Mouse (Mus musculus) layer of hippocampus, postnatal 14 days (tissue): ENCODE measurements around the gene Mapre1. TPM values are rescaled to one million over a fixed set of nuclear protein-coding genes. Genes with fewer than 3 reads are reported as not detected.
A peak's percentile ranks its signal among the peaks of the same experiment; 100 is the strongest.

Experiments
- DNase-seq, 2 experiments: peaks; one replicate each; pipeline ENCODE4 v3.0.0; 2021 to 2022; ENCODE audit warnings: low spot score in 2 of 2, mixed read lengths in 1 of 2
- total RNA-seq, 2 experiments: library from RNA; stranded (reverse); gene quantifications; 2 replicates each; pipeline ENCODE4 v1.2.3; 2021

Mapre1 gene
- total RNA-seq, 2 experiments from 2014 or later: 137 to 140 TPM

DNA sequence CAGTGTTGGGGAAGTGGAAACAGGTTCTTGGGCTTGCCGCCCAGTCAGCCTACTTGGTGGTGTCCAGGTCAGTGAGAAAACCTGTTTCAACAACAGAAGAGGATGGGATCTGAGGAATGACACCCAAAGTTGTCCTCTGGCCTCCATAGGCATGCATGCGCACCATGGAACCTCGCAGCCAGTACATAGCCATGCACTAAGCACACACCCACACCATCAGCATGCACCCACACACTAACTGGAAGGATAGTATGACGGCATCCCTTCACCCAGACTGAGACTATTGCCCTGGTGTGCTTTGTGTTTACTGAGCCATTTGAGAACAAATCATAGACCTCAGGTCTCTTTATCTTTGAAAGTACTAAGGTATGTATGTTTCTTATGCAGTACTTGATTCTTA lies 34.4 kb downstream of the Mapre1 start:
- DNase-seq: no peak

DNA sequence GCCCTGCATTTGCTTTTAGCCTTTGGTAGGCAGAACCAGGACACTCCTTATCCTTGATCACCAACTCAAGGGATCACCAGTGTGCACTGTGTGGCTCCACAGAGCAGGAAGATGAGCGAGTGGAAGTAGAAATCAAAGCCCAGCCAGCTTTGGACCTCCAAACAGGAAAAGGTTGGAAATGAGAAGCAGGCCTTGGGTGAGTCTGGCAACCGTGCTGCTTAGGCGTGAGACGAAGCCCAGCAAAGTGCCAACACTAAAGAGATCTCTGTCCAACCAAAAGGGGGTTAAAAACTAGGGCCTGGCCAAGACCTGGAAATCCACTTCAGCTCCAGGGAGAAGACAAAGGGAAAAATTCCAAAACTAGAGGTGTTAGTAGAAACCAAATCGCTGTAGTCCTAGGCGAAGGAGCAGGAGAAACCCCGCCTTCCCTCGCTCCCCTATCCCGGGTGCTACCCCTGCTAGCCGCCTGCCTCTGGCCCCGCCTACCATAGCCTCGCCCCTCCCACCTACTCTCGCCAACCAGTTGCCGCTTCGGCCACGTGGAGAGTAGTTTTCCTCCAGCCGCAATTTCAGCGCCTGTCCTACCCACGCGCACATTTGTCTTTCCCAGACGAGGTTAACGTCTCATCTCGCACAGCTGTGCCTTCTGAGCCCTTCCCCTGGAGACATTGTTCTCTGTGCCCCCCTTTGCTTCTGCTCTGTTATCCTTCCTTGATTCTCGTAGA lies 37.7 kb downstream of the Mapre1 start:
- peak; percentile 42 to 45 for DNase-seq

DNA sequence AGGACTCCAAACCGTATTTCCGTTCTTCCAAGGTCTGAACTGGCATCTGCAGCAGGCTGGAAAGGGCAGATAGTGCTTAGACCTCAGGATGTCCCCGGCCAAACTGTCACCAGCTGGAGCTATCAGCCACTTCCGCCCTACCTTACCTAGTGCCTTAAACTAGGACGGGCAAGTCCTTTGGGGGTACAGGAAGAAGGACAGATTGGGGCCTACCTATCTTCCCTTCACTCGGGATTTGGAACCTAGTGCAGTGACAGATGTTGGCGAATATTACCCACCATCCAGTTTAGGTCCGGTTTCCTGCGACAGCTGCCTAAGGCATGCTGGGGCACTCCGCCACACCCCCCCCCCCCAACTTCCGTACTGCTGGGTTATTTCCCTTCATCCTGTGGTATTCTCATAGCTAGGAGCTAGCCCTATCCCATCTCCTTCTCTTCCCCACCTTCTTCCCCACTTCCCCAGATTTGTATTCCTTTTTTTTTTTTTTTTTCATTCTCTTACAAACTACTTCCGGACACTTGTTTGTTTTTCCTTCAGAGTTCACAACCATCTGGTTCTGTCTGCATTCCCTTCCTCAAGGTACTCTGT lies 38.4 kb downstream of the Mapre1 start, which contains the start of gene Efcab8:
Gene Efcab8 (plus strand): TSS at position 538 of the 588 bp plus-strand sequence.
- DNase-seq: no peak

DNA sequence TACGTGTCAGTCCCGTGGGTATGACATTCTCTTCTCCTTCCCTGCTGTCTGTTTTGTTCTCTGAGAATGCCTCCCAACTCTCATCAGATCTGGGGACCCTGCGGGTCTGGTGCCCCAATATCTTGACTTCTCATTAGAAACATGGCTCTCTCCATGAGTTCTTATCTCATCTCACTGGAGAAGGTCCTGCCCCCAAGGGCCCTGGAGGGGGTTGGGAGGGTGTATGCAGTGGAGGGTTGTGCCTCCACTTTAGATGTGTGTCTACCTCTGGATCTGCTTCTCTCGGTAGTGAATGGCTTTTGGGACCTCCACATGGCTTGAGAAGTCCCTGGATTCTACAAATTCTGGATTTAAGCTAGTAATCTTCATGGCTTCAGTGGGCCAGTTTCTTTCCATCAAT lies 40.1 kb downstream of the Mapre1 start:
- DNase-seq: no peak

DNA sequence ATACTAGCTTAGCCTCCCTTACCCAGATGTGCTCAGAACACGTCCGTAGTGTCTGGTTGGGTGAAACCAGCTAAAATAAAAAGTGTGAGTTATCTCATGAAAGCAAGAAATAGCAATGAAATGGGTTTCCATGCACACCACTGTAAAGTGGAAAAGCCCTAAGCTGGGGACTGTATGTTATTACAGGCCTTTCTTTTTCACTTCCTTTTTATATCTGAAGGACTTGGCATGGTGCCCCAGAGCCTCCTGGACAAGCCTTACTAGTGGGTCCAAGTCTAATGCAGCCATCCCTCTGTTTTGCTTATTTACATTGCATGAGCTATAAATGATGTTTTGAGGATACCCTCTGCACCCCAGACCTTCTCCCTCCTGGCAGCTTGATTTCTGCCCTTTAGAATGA lies 43.6 kb downstream of the Mapre1 start:
- DNase-seq: peak in 1 of 2 experiments; percentile 12

DNA sequence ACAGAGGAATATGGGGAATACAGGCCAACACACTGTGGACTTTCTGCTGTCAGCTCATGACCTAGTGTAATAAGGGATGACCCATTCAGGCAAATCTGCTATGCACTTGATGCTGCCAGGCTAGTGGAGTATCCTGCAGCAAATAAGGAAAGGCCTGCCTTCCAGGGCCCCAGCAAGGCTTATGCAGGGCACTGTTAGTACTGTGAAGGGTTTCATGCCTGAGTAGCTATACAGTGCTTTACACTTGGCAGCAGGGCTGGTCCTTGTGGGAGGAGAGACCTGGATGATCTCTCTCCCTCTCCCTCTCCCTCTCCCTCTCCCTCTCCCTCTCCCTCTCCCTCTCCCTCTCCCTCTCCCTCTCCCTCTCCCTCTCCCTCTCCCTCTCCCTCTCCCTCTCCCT lies 52.3 kb downstream of the Mapre1 start:
- DNase-seq: no peak

DNA sequence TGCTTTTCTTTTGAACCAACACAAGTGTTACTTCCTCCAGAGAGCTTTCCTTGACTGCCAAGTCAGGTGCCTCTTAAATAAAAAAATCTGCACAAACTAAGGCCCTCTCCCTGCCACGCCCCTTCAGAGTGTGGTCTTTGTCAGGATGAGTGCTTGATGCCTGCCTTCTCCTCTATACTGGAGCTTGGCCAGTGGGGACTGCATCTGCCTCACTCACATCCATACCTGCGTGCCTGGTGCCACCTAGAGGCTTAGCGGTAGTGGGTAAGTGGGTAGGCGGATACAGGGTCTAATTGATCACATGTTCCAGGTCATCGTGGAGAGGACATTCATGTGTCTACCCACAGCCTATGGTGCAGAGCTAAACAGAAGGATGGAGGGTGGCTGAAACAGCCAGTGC lies 54.0 kb downstream of the Mapre1 start:
- peak in 1 of 2 experiments; percentile 26 for DNase-seq

DNA sequence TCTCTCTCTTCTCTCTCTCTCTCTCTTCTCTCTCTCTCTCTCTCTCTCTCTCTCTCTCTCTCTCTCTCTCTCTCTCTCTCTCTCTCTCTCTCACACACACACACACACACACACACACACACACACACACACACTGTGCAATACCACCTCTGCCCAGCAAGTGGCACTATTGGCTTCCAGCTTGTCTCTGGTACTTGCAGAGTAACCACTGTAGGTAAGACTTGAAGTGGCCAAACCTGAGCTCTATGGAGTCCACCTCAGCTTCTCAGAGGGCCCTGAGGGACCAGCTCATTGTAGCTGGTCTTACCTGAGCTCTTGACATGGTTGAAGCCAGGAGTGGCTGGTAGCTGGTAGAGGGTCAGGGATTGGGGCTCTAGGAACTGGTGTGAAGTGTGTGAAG lies 66.4 kb downstream of the Mapre1 start:
- peak; percentile 58 to 63 for DNase-seq

DNA sequence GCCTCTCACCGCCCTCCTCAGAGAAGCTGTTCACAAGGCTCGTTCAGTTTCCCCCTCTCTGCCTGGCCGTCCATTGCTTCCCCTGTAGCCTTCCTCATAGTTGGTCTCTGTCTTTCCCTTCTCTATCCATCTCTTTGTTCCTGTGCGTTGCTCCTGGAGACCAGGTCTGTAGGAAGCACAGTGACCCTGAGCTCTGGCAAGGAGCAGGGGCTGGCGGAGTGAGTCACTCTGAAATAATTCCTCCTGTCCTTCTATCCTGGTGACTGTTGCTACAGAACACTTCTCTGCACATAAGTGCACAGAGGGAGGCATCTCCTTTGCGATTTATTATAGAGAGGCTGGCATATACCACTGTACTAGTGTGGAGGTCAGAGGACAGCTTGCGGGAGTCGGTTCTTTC lies 67.1 kb downstream of the Mapre1 start:
- no peak for DNase-seq

DNA sequence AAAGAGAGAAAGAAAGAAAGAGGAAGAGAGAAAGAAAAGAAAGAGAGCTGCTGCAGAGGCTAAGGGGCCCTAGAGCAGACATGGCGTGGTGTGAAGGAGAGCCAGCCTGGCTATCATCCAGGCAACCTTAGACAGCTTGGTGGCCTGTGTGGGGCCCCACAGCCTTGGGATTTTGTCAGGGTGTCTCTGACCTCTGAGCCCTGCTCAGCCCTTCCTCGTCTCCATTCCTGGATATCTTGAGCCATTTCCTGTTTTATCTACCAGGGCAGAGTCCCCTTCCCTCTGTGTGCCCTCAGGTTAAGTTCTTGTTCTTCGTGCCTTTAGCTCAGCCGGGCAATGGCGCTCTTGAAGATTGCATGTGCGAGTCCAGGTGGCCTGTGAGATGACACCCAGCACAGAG lies 67.8 kb downstream of the Mapre1 start:
- no peak for DNase-seq

DNA sequence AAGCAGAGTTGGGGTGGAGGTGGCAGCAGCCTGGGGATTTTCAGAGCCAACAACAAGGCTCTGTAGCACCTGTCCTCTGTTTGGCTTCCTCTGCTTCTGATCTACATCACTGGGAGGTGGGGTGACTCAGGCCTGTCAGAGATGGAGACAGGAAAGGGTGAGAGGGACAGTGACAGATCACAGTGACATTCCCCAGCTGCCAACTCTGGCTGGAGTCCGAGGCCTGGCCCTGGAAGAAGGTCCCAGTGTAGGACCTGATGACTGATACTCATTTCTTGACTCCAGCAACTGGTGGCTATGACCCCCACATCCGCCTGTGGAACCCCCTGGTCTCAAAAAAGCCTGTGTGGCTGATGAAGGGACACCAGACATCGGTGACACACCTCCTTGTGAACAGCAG lies 68.8 kb downstream of the Mapre1 start:
- no peak for DNase-seq

DNA sequence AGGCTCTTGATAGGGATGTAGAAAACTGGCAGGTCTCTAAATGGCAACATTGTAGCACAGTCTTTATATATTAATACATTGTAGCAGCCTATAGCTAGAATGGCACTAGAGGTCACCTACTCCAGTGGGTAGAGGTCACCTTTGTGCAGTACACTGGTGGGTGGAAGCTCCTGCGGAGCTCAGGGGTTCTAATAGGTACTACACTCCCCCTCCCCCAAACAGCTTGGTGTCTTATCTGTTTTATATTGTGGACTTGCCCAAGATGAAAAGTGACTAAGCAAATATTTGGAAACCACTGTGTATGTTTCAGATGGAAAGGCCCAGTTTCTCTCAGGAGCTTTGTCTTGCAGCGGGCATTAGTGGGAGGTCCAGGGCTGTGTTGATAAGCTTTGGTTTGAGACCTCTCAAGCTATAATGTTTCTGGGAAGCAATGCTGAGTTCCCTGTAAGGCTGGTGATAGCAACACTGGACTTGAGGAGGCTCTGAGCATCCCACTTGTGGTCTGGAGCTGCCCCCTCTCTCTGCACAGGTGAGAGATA lies 81.0 kb downstream of the Mapre1 start:
- DNase-seq: no peak

Other genes with a start within 250 kb of the Mapre1 start
- gene 4930404H24Rik, start 248.5 kb upstream of the Mapre1 start, total RNA-seq: not detected
- 10 to 100 TPM; 55.6 to 60.1 TPM for gene Nol4l, start 211.3 kb upstream of the Mapre1 start, total RNA-seq
- gene Commd7, start 108.5 kb upstream of the Mapre1 start, total RNA-seq: 10 to 100 TPM; 25.3 to 27.8 TPM
- 1 to 10 TPM; 2.1 TPM for gene Dnmt3b, start 91.8 kb upstream of the Mapre1 start, total RNA-seq
- under 1 TPM in 1 of 2 experiments, not detected in 1; 0.14 TPM for gene Dnmt3c, start 44.6 kb upstream of the Mapre1 start, total RNA-seq
- gene Efcab8, start 38.7 kb downstream of the Mapre1 start, total RNA-seq: under 1 TPM; 0.14 to 0.41 TPM
- not detected for gene Sun5, start 129.8 kb downstream of the Mapre1 start, total RNA-seq
- gene Bpifb2, start 133.8 kb downstream of the Mapre1 start, total RNA-seq: not detected
- not detected for gene Bpifb6, start 159.1 kb downstream of the Mapre1 start, total RNA-seq
- gene Bpifb3, start 177.0 kb downstream of the Mapre1 start, total RNA-seq: not detected
- gene Bpifb4, start 196.9 kb downstream of the Mapre1 start, total RNA-seq: not detected
- gene Bpifa6, start 233.7 kb downstream of the Mapre1 start, total RNA-seq: not detected